Mouse (Mus musculus) heart, embryonic 15.5 days (tissue): ENCODE data around the gene Nfu1. TPM values are rescaled to one million over a fixed set of nuclear protein-coding genes. Genes with fewer than 3 reads are reported as not detected.
"Not testable (repeated sequence)": the region's sequence is repeated elsewhere in the genome, so short reads cannot be mapped to it uniquely, and the experiment has no call there.

ENCODE experiments used
- ATAC-seq: fragments of 200-750 bp; cut with Nextera tagmentation; replicated peaks from 2 replicates; pipeline ENCODE4 v1.8.0; 2017; ENCODE audit warnings: low read depth, moderate TSS enrichment; ENCODE audit not compliant: insufficient number of reproducible peaks, insufficient read depth, low FRiP score
- H3K27ac ChIP-seq: fragments of 300-500 bp; sonication (generic); 2 replicates; pipeline ENCODE4 v1.5.1; 2015; ENCODE audit warnings: mild to moderate bottlenecking, inconsistent platforms
- H3K27me3 ChIP-seq: fragments of 300-500 bp; sonication (generic); 2 replicates; pipeline ENCODE4 v1.6.1; 2015; ENCODE audit warnings: inconsistent platforms
- H3K36me3 ChIP-seq: fragments of 300-500 bp; sonication (generic); 2 replicates; pipeline ENCODE4 v1.6.1; 2015; ENCODE audit warnings: mild to moderate bottlenecking, inconsistent platforms
- H3K4me1 ChIP-seq: fragments of 300-500 bp; sonication (generic); replicated peaks from 2 replicates; pipeline ENCODE4 v1.6.1; 2015; ENCODE audit warnings: inconsistent platforms
- H3K4me2 ChIP-seq: fragments of 300-500 bp; sonication (generic); 2 replicates; pipeline ENCODE4 v1.6.1; 2015; ENCODE audit warnings: inconsistent platforms, mild to moderate bottlenecking, moderate library complexity
- H3K4me3 ChIP-seq: fragments of 300-500 bp; sonication (generic); 2 replicates; pipeline ENCODE4 v1.5.1; 2015; ENCODE audit warnings: mild to moderate bottlenecking, inconsistent platforms
- H3K9ac ChIP-seq: fragments of 300-500 bp; sonication (generic); 2 replicates; pipeline ENCODE4 v1.6.1; 2015; ENCODE audit warnings: mild to moderate bottlenecking, inconsistent platforms
- H3K9me3 ChIP-seq: fragments of 300-500 bp; sonication (generic); replicated peaks from 2 replicates; pipeline ENCODE4 v1.6.1; 2016; ENCODE audit warnings: inconsistent platforms
- WGBS: fragments of 180-500 bp; shearing (Covaris S2); methylation state at CpG from one replicate; pipeline ENCODE4 v1.1.7; 2015; ENCODE audit warnings: mixed read lengths; 5-methylcytosine and 5-hydroxymethylcytosine counted together
- polyA plus RNA-seq: library from polyadenylated mRNA; unstranded; fragments of >200 nt; fragmentation: Nextera tagmentation; extraction: Ambion mirVana; gene quantifications from 2 replicates; pipeline ENCODE4 v1.2.1, GENCODE M21; 2015

Gene Nfu1
- polyA plus RNA-seq, 1 experiment from 2014 or later = 97.4 TPM

- H3K4me2 ChIP-seq = peak overlapping the region; percentile 75
- H3K9me3 ChIP-seq = no peaks in the 10 kb centered on the region
- peak overlapping the region; percentile 87 for H3K9ac ChIP-seq
- peaks cover 16% of the 10 kb centered on the region for H3K4me1 ChIP-seq
- peaks cover 6% of the 10 kb centered on the region; the same call in 1 of the 2 replicates for H3K36me3 ChIP-seq
- peak overlapping the region; percentile 73 for H3K4me3 ChIP-seq
- peak overlapping the region; percentile 100 for H3K27ac ChIP-seq
- under 1% methylated on average over 9 of the region's 9 CpGs for WGBS
- no peaks in the 10 kb centered on the region for H3K27me3 ChIP-seq
- ATAC-seq = 0 out of 2 replicates have a peak, but pooled peaks have one; percentile 17
These were observed 34.1 kb downstream of the Nfu1 start for GRCm38 (mm10) chr6:87043131-87043516.

- H3K36me3 ChIP-seq = peaks cover 11% of the 10 kb centered on the region; the same call in 1 of the 2 replicates
- H3K4me3 ChIP-seq = no peak overlapping the region
- H3K9ac ChIP-seq = no peak overlapping the region
- H3K4me2 ChIP-seq = no peak overlapping the region
- H3K27me3 ChIP-seq = no peaks in the 10 kb centered on the region
- WGBS = 67% methylated on average over 2 of the region's 2 CpGs
- no peaks in the 10 kb centered on the region for H3K9me3 ChIP-seq
- H3K27ac ChIP-seq = no peak overlapping the region
- no peak for ATAC-seq
- peaks cover 16% of the 10 kb centered on the region for H3K4me1 ChIP-seq
These were observed 35.9 kb downstream of the Nfu1 start for GRCm38 (mm10) chr6:87044895-87045294.

DNA sequence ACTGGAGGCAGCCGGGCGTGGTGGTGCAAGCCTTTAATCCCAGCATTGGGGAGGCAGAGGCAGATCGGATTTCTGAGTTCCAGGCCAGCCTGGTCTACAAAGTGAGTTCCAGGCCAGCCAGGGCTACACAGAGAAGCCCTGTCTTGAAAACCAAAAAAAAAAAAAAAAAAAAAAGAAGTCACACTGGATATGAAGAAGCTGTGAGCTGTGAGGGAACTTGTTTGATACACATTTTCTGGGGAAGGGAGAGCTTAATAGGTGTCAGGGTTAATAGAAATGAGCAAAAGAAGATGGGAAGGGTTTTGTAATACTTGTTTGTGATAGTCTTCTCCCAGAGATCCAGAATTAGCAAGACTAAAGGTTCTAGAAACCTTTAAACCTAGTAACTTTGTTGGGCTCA, 36.5 kb downstream of the Nfu1 start:
- H3K27ac ChIP-seq = no peak overlapping the region
- H3K4me1 ChIP-seq = peaks cover 16% of the 10 kb centered on the region
- 81% methylated on average over 3 of the region's 3 CpGs for WGBS
- H3K9me3 ChIP-seq = no peaks in the 10 kb centered on the region
- no peak overlapping the region for H3K4me2 ChIP-seq
- no peak overlapping the region for H3K4me3 ChIP-seq
- no peaks in the 10 kb centered on the region for H3K27me3 ChIP-seq
- ATAC-seq = no peak
- no peak overlapping the region for H3K9ac ChIP-seq
- H3K36me3 ChIP-seq = peaks cover 11% of the 10 kb centered on the region; the same call in 1 of the 2 replicates

DNA sequence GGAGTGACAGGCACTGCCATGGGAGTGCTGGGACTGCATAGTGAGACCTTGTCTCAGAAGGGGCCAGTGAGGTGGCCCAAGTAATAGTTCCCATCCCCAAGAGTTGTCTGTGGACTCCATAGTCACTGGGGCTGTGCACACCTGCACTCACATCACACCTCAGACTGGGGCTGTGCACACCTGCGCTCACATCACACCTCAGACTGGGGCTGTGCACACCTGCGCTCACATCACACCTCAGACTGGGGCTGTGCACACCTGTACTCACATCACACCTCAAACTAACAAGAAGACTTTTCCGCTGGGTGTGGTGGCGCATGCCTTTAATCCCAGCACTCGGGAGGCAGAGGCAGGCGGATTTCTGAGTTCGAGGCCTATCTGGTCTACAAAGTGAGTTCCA, 39.7 kb downstream of the Nfu1 start:
- not testable (repeated sequence) for H3K4me1 ChIP-seq, H3K4me3 ChIP-seq, H3K4me2 ChIP-seq, H3K9me3 ChIP-seq, H3K9ac ChIP-seq, H3K27me3 ChIP-seq, ATAC-seq, H3K27ac ChIP-seq
- WGBS = 93% methylated on average over 7 of the region's 7 CpGs
- H3K36me3 ChIP-seq = peaks cover 35% of the 10 kb centered on the region

GRCm38 (mm10) chr6:87051886-87052425, 42.9 kb downstream of the Nfu1 start:
- no peak overlapping the region for H3K4me2 ChIP-seq
- H3K9ac ChIP-seq = no peak overlapping the region
- no peak overlapping the region for H3K4me3 ChIP-seq
- H3K27ac ChIP-seq = no peak overlapping the region
- H3K27me3 ChIP-seq = no peaks in the 10 kb centered on the region
- peaks cover 63% of the 10 kb centered on the region for H3K36me3 ChIP-seq
- no peaks in the 10 kb centered on the region for H3K9me3 ChIP-seq
- H3K4me1 ChIP-seq = no peaks in the 10 kb centered on the region
- ATAC-seq = no peak
- 88% methylated on average over 10 of the region's 10 CpGs for WGBS

- peaks cover 74% of the 10 kb centered on the region for H3K36me3 ChIP-seq
- whole genome bisulfite sequencing = 92% methylated on average over 8 of the region's 8 CpGs
These were observed 45.2 kb downstream of the Nfu1 start for GRCm38 (mm10) chr6:87054193-87054592.

GRCm38 (mm10) chr6:87059754-87060153, 50.7 kb downstream of the Nfu1 start:
- H3K4me1 ChIP-seq = no peaks in the 10 kb centered on the region
- WGBS = 90% methylated on average over 1 of the region's 1 CpGs
- H3K36me3 ChIP-seq = peaks cover 90% of the 10 kb centered on the region
- no peak overlapping the region for H3K9ac ChIP-seq
- no peaks in the 10 kb centered on the region for H3K9me3 ChIP-seq
- no peaks in the 10 kb centered on the region for H3K27me3 ChIP-seq
- ATAC-seq = no peak
- H3K27ac ChIP-seq = no peak overlapping the region
- no peak overlapping the region for H3K4me2 ChIP-seq
- no peak overlapping the region for H3K4me3 ChIP-seq

More at GRCm38 (mm10) chr6:87054193-87054592, 45.2 kb downstream of the Nfu1 start:
- H3K4me1 ChIP-seq = no peaks in the 10 kb centered on the region
- H3K27ac ChIP-seq = no peak overlapping the region
- H3K9me3 ChIP-seq = no peaks in the 10 kb centered on the region
- no peak overlapping the region for H3K4me2 ChIP-seq
- no peak overlapping the region for H3K4me3 ChIP-seq
- H3K9ac ChIP-seq = no peak overlapping the region
- H3K27me3 ChIP-seq = no peaks in the 10 kb centered on the region
- no peak for ATAC-seq

GRCm38 (mm10) chr6:87063586-87063985, 54.5 kb downstream of the Nfu1 start:
- peaks cover 80% of the 10 kb centered on the region for H3K36me3 ChIP-seq
- no peak for ATAC-seq

DNA sequence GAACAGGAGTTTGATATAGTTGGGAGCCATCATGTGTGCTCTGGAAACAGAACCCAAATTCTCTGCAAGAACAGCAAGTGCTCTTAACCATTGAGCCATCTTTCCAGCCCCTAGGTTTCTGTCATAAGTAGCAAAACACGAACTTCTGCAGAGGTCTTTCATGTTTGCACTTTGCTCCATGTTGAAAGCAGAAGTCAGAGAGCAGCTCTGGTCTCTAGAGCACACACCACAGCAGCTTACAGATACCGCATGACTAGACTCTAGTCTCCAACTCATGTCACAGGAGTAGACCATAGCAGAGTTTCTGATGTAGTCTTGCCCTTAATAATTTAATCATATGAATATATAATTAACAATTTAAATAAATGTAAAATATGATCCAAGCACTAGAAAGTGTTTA, 59.2 kb downstream of the Nfu1 start:
- Histone ChIP-seq H3K4me3 (no peak overlapping the region), H3K36me3 (peaks cover 50% of the 10 kb centered on the region), H3K27ac (no peak overlapping the region), H3K9ac (no peak overlapping the region), H3K27me3 (no peaks in the 10 kb centered on the region), H3K9me3 (no peaks in the 10 kb centered on the region), H3K4me2 (no peak overlapping the region), H3K4me1 (peaks cover 5% of the 10 kb centered on the region; the same call in 1 of the 2 replicates)
- 86% methylated on average over 2 of the region's 2 CpGs for WGBS
- no peak for ATAC-seq

More at GRCm38 (mm10) chr6:87063586-87063985, 54.5 kb downstream of the Nfu1 start:
- Histone ChIP-seq H3K4me2 (no peak overlapping the region), H3K9ac (no peak overlapping the region), H3K9me3 (no peaks in the 10 kb centered on the region), H3K27me3 (no peaks in the 10 kb centered on the region), H3K4me3 (no peak overlapping the region), H3K27ac (no peak overlapping the region), H3K4me1 (no peaks in the 10 kb centered on the region; the same call in 1 of the 2 replicates)
- 89% methylated on average over 4 of the region's 4 CpGs for WGBS

- H3K4me1 ChIP-seq = peaks cover 5% of the 10 kb centered on the region; the same call in 1 of the 2 replicates
- H3K4me2 ChIP-seq = no peak overlapping the region
- no peak overlapping the region for H3K27ac ChIP-seq
- H3K27me3 ChIP-seq = no peaks in the 10 kb centered on the region
- 57% methylated on average over 7 of the region's 7 CpGs for WGBS
- H3K9ac ChIP-seq = no peak overlapping the region
- H3K36me3 ChIP-seq = peaks cover 45% of the 10 kb centered on the region
- no peaks in the 10 kb centered on the region for H3K9me3 ChIP-seq
- no peak for ATAC-seq
- no peak overlapping the region for H3K4me3 ChIP-seq
These were observed 60.3 kb downstream of the Nfu1 start for GRCm38 (mm10) chr6:87069195-87069900.

GRCm38 (mm10) chr6:87070641-87071040, 61.6 kb downstream of the Nfu1 start:
- H3K9ac ChIP-seq = no peak overlapping the region
- no peak overlapping the region for H3K27ac ChIP-seq
- H3K4me2 ChIP-seq = no peak overlapping the region
- peaks cover 11% of the 10 kb centered on the region; the same call in 1 of the 2 replicates for H3K4me1 ChIP-seq
- H3K27me3 ChIP-seq = no peaks in the 10 kb centered on the region
- H3K9me3 ChIP-seq = no peaks in the 10 kb centered on the region
- no peak overlapping the region for H3K4me3 ChIP-seq
- peaks cover 36% of the 10 kb centered on the region for H3K36me3 ChIP-seq
- ATAC-seq = no peak
- WGBS = 81% methylated on average over 4 of the region's 4 CpGs

DNA sequence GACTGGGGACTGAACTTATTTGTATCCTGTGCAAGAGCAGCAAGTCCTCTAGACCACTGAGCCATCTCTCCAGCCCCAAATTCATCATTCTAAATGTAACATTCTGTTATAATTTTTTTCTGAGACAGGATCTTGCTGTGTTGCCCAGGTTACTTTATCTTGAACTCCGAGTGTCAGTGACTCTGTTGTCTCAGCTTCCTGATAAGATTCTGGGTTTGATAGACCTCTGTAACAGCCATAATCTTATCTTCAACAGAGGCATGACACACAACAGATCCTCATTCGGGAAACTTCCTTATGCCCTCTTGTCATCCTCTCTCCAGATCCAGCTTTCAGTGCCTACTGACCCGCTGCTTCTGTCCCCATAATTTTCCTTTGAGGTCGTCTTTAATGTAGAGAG, 63.7 kb downstream of the Nfu1 start:
- H3K27me3 ChIP-seq = no peaks in the 10 kb centered on the region
- no peak overlapping the region for H3K4me2 ChIP-seq
- H3K4me3 ChIP-seq = no peak overlapping the region
- peaks cover 43% of the 10 kb centered on the region for H3K36me3 ChIP-seq
- WGBS = 40% methylated on average over 4 of the region's 4 CpGs
- no peak overlapping the region for H3K9ac ChIP-seq
- H3K9me3 ChIP-seq = no peaks in the 10 kb centered on the region
- peaks cover 11% of the 10 kb centered on the region; the same call in 1 of the 2 replicates for H3K4me1 ChIP-seq
- no peak for ATAC-seq
- H3K27ac ChIP-seq = no peak overlapping the region
